Mouse (Mus musculus) midbrain, embryonic 14.5 days (tissue): ENCODE measurements around the gene Capn3. TPM values are rescaled to one million over a fixed set of nuclear protein-coding genes. Genes with fewer than 3 reads are reported as not detected.

Experiments
- ATAC-seq: fragments of 200-750 bp; cut with Nextera tagmentation; 2 replicates; pipeline ENCODE4 v1.8.0; 2017; ENCODE audit warnings: moderate number of reproducible peaks, moderate library complexity; ENCODE audit not compliant: low FRiP score, low TSS enrichment
- DNase-seq: peaks from one replicate; pipeline ENCODE4 v3.0.0-alpha.2; 2015
- H3K27ac ChIP-seq: fragments of 300-500 bp; sonication (generic); replicated peaks from 2 replicates; pipeline ENCODE4 v1.5.1; 2014; ENCODE audit warnings: mild to moderate bottlenecking, low read depth, low read length, moderate library complexity
- H3K27me3 ChIP-seq: fragments of 300-500 bp; sonication (generic); 2 replicates; pipeline ENCODE4 v1.6.1; 2014; ENCODE audit warnings: low read length, control low read depth, mixed read lengths; ENCODE audit not compliant: control insufficient read depth, insufficient read depth
- H3K36me3 ChIP-seq: fragments of 300-500 bp; sonication (generic); 2 replicates; pipeline ENCODE4 v1.6.1; 2014; ENCODE audit warnings: low read length, control low read depth; ENCODE audit not compliant: control insufficient read depth, insufficient read depth
- H3K4me1 ChIP-seq: fragments of 300-500 bp; sonication (generic); 2 replicates; pipeline ENCODE4 v1.6.1; 2014; ENCODE audit warnings: mild to moderate bottlenecking, antibody characterized with exemption, low read length, control low read depth; ENCODE audit not compliant: control insufficient read depth, insufficient read depth
- H3K4me2 ChIP-seq: fragments of 300-500 bp; sonication (generic); 2 replicates; pipeline ENCODE4 v1.6.1; 2014; ENCODE audit warnings: mild to moderate bottlenecking, low read length, moderate library complexity
- H3K4me3 ChIP-seq: fragments of 300-500 bp; sonication (generic); replicated peaks from 2 replicates; pipeline ENCODE4 v1.5.1; 2014; ENCODE audit warnings: low read depth, low read length
- H3K9ac ChIP-seq: fragments of 300-500 bp; sonication (generic); replicated peaks from 2 replicates; pipeline ENCODE4 v1.6.1; 2014; ENCODE audit warnings: mild to moderate bottlenecking, low read length, moderate library complexity
- H3K9me3 ChIP-seq: fragments of 300-500 bp; sonication (generic); 2 replicates; pipeline ENCODE4 v1.6.1; 2016; ENCODE audit warnings: low read length, control low read depth, mixed read lengths; ENCODE audit not compliant: control insufficient read depth
- WGBS: fragments of 180-500 bp; shearing (Covaris S2); extraction: QIAGEN DNeasy Blood & Tissue Kit; methylation state at CpG from one replicate; pipeline ENCODE4 v1.1.7; 2014; 5-methylcytosine and 5-hydroxymethylcytosine counted together
- polyA plus RNA-seq: library from polyadenylated mRNA; unstranded; fragments of >200 nt; fragmentation: Nextera tagmentation; extraction: Ambion mirVana; gene quantifications from 2 replicates; pipeline ENCODE4 v1.2.1, GENCODE M21; 2014

The Capn3 gene
- polyA plus RNA-seq, 1 experiment from 2014 or later: 0.80 TPM

DNA sequence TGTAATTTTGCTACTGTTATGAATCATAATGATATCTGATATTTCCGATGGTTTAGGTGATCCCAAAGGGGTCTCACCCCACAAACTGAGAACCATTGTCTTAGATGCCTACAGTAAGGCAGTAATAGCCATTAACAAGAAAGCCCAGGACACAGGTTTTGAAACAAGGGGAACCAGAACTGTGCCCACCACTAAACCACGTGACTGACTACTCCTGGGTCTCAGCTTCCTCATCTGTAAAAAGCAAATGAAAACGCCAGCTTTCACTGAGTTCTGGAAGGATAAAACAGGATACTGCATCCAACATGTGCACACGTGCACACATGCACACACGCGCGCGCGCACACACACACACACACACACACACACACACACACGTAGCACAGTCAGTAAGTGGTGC lies 13.9 kb downstream of the Capn3 start:
- no peak overlapping the region for H3K4me2 ChIP-seq
- no peak overlapping the region for H3K9ac ChIP-seq
- H3K4me3 ChIP-seq: no peak overlapping the region
- no peaks in the 10 kb centered on the region for H3K36me3 ChIP-seq
- DNase-seq (no peak), ATAC-seq (no peak)
- H3K27me3 ChIP-seq: no peaks in the 10 kb centered on the region
- no peak overlapping the region for H3K27ac ChIP-seq
- H3K4me1 ChIP-seq: no peaks in the 10 kb centered on the region
- 92% methylated on average over 10 of the region's 10 CpGs for WGBS
- H3K9me3 ChIP-seq: no peaks in the 10 kb centered on the region

GRCm38 (mm10) chr2:120470856-120471255 lies 15.0 kb downstream of the Capn3 start:
- DNase-seq: no peak
- H3K27ac ChIP-seq: no peak overlapping the region
- no peak for ATAC-seq
- H3K36me3 ChIP-seq: no peaks in the 10 kb centered on the region
- H3K27me3 ChIP-seq: no peaks in the 10 kb centered on the region
- H3K4me3 ChIP-seq: no peak overlapping the region
- H3K9me3 ChIP-seq: no peaks in the 10 kb centered on the region
- no peaks in the 10 kb centered on the region for H3K4me1 ChIP-seq
- H3K9ac ChIP-seq: no peak overlapping the region
- 85% methylated on average over 4 of the region's 4 CpGs for WGBS
- no peak overlapping the region for H3K4me2 ChIP-seq

- Histone ChIP-seq H3K36me3 (no peaks in the 10 kb centered on the region), H3K27ac (no peak overlapping the region), H3K4me3 (no peak overlapping the region), H3K9ac (no peak overlapping the region), H3K4me1 (no peaks in the 10 kb centered on the region), H3K27me3 (no peaks in the 10 kb centered on the region), H3K9me3 (no peaks in the 10 kb centered on the region), H3K4me2 (no peak overlapping the region)
- DNase-seq (no peak), ATAC-seq (no peak)
- 44% methylated on average over 13 of the region's 13 CpGs for WGBS
These were observed 20.7 kb downstream of the Capn3 start for GRCm38 (mm10) chr2:120476277-120477087.

GRCm38 (mm10) chr2:120478600-120478999 lies 22.8 kb downstream of the Capn3 start:
- Histone ChIP-seq H3K36me3 (no peaks in the 10 kb centered on the region), H3K27ac (no peak overlapping the region), H3K4me3 (no peak overlapping the region), H3K4me2 (no peak overlapping the region), H3K9ac (no peak overlapping the region), H3K4me1 (no peaks in the 10 kb centered on the region), H3K27me3 (no peaks in the 10 kb centered on the region), H3K9me3 (no peaks in the 10 kb centered on the region)
- ATAC-seq (no peak), DNase-seq (peak; percentile 68)
- 63% methylated on average over 3 of the region's 3 CpGs for WGBS

- H3K9ac ChIP-seq: no peak overlapping the region
- no peaks in the 10 kb centered on the region for H3K9me3 ChIP-seq
- no peak for DNase-seq
- no peak overlapping the region for H3K4me3 ChIP-seq
- no peak overlapping the region for H3K4me2 ChIP-seq
- H3K4me1 ChIP-seq: no peaks in the 10 kb centered on the region
- H3K27ac ChIP-seq: no peak overlapping the region
- no peaks in the 10 kb centered on the region for H3K27me3 ChIP-seq
- no peaks in the 10 kb centered on the region for H3K36me3 ChIP-seq
- ATAC-seq: no peak
- 79% methylated on average over 8 of the region's 8 CpGs for WGBS
These were observed 26.1 kb downstream of the Capn3 start for GRCm38 (mm10) chr2:120481921-120482320.

GRCm38 (mm10) chr2:120482506-120483389 lies 26.9 kb downstream of the Capn3 start:
- no peak for DNase-seq
- 87% methylated on average over 8 of the region's 8 CpGs for WGBS
- no peak overlapping the region for H3K9ac ChIP-seq
- no peaks in the 10 kb centered on the region for H3K27me3 ChIP-seq
- no peaks in the 10 kb centered on the region for H3K36me3 ChIP-seq
- H3K4me3 ChIP-seq: no peak overlapping the region
- H3K4me2 ChIP-seq: no peak overlapping the region
- no peak overlapping the region for H3K27ac ChIP-seq
- no peaks in the 10 kb centered on the region for H3K9me3 ChIP-seq
- ATAC-seq: no peak
- H3K4me1 ChIP-seq: no peaks in the 10 kb centered on the region

- no peak overlapping the region for H3K4me2 ChIP-seq
- no peak overlapping the region for H3K9ac ChIP-seq
- 90% methylated on average over 3 of the region's 3 CpGs for WGBS
- H3K27ac ChIP-seq: no peak overlapping the region
- no peaks in the 10 kb centered on the region for H3K36me3 ChIP-seq
- no peaks in the 10 kb centered on the region for H3K4me1 ChIP-seq
- H3K4me3 ChIP-seq: no peak overlapping the region
- DNase-seq (no peak), ATAC-seq (no peak)
- no peaks in the 10 kb centered on the region for H3K9me3 ChIP-seq
- no peaks in the 10 kb centered on the region for H3K27me3 ChIP-seq
These were observed 28.4 kb downstream of the Capn3 start for GRCm38 (mm10) chr2:120484241-120484640.

- Histone ChIP-seq H3K27me3 (no peaks in the 10 kb centered on the region), H3K4me3 (no peak overlapping the region), H3K9me3 (no peaks in the 10 kb centered on the region), H3K4me2 (no peak overlapping the region), H3K27ac (no peak overlapping the region), H3K4me1 (no peaks in the 10 kb centered on the region), H3K36me3 (no peaks in the 10 kb centered on the region), H3K9ac (no peak overlapping the region)
- ATAC-seq (no peak), DNase-seq (no peak)
- 66% methylated on average over 4 of the region's 4 CpGs for WGBS
These were observed 37.4 kb downstream of the Capn3 start for GRCm38 (mm10) chr2:120493254-120493653.
